Mouse (Mus musculus) lung, adult 2 months (tissue): ENCODE measurements around the gene Ssrp1.

Experiments used
- CTCF ChIP-seq: fragments of 200-500 bp; IDR thresholded peaks from 2 replicates; pipeline ENCODE4 v1.5.1; 2011; ENCODE audit warnings: mild to moderate bottlenecking, low read length, control low read depth; ENCODE audit not compliant: insufficient read depth
- POLR2A ChIP-seq: fragments of 200-500 bp; IDR thresholded peaks from 2 replicates; pipeline ENCODE4 v1.6.1; 2011; ENCODE audit warnings: low read depth, mild to moderate bottlenecking, control low read depth, low read length, borderline replicate concordance; ENCODE audit errors: extremely low read depth

DNA sequence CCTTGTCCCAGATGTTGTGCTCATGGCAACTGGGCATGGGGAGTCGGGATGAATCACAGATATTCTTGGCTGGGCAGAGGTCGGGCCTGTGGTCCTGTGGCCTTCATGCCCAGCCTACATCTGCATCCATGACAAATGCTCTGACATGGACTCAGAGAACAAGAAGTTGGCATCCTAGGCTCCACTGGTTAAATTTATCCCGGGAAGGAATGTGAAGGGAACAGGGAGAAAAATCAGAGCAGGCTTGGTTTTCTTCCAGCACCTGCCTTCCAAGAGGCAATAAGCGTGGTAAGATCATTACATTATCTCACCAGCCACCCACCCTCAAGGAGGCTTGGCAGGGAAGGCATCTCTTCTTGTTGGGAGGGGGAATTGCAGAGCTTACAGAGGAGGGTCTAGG, 32.7 kb upstream of the Ssrp1 start:
- no peak for TF ChIP-seq CTCF
- no peak for TF ChIP-seq POLR2A
